Mouse (Mus musculus) stomach, postnatal 0 days (tissue): Measurements from ENCODE around the gene Spaca3.

Experiments
- CTCF ChIP-seq: IDR thresholded peaks from 2 replicates; pipeline ENCODE4 v1.5.1; 2016; ENCODE audit warnings: antibody characterized with exemption, low read depth, mild to moderate bottlenecking, moderate library complexity
- EP300 ChIP-seq: optimal IDR thresholded peaks from 2 replicates; pipeline ENCODE3; 2016; ENCODE audit warnings: antibody characterized with exemption

DNA sequence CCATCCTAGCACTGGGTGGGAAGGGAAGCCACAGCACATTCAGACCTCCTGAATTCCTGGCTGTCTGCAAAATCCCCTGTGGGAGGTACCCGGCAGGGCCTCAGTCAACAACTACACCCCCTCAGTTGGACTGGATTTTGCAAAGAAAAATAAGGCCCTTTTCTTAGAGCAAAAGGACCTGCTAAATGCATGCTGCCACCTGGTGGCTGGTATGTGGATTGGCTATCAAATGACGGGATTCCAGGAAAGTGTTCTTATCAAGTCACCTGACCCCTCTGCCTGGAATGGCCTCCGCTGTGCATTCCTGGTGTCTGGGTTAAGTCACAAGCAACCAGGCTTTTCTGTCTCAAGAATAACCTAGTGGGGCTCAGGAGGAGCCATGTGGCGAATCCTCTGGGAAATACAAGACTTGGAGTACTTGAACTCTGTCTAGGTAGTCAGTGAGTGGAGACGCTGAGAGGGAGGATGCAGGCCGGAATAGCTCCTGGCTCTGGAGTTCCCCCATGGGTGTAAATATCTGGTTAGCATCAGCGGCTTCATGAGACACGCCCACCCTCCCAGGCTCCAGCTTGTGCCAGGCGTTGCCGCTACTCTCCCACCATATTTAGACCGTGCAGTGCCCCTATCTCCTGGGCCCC is 40.0 kb upstream of the Spaca3 start:
- TF ChIP-seq CTCF (peak; percentile 95), EP300 (no peak)
